In genomic region chr6:40645701-40646100, GRCm38 (mm10) we compare ENCODE assay signal across 44 mouse cellular contexts. TPM values are rescaled to one million over a fixed set of nuclear protein-coding genes. Genes with fewer than 3 reads are reported as not detected.
"Had no signal": no experiment of that assay in that cellular context is flagged by ENCODE, and none has a peak within 500 bp of the region (broad histone marks: within the 10 kb centered on the region; RNA-seq: fewer than 3 reads in every experiment).

No protein-coding gene starts in this region.

- H3K27ac ChIP-seq: heart, embryonic 10.5 days; hindbrain, embryonic 13.5 days; hindbrain, embryonic 15.5 days; hindbrain, postnatal 0 days; kidney, embryonic 15.5 days; kidney, postnatal 0 days; limb, embryonic 13.5 days; limb, embryonic 15.5 days; liver, embryonic 12.5 days; liver, embryonic 14.5 days had no signal

- H3K27me3 ChIP-seq: heart, embryonic 12.5 days; hindbrain, embryonic 13.5 days; hindbrain, embryonic 15.5 days; kidney, embryonic 15.5 days; limb, embryonic 13.5 days; limb, embryonic 15.5 days; liver, embryonic 12.5 days had no signal

- ATAC-seq: hindbrain, postnatal 0 days; liver, embryonic 12.5 days had no signal

- H3K9me3 ChIP-seq: heart, embryonic 10.5 days; heart, embryonic 12.5 days; hindbrain, embryonic 13.5 days; hindbrain, embryonic 15.5 days; kidney, embryonic 15.5 days; limb, embryonic 13.5 days; limb, embryonic 15.5 days; liver, embryonic 12.5 days had no signal

- DNase-seq: gastrocnemius, postnatal 14 days; gastrocnemius, postnatal 36 days; heart, adult 18-20 months; heart, postnatal 10 days; heart, postnatal 36 days; kidney, adult 11 months; kidney, adult 2 months; kidney, adult 9 months; kidney, postnatal 14 days; kidney, postnatal 36 days; layer of hippocampus, adult 9-11 months; layer of hippocampus, postnatal 36 days; left cerebral cortex, postnatal 4 days had no signal

- H3K9ac ChIP-seq: heart, embryonic 12.5 days; hindbrain, embryonic 13.5 days; hindbrain, embryonic 15.5 days; kidney, embryonic 15.5 days; limb, embryonic 13.5 days; limb, embryonic 15.5 days; liver, embryonic 12.5 days; liver, embryonic 14.5 days had no signal

- H3K36me3 ChIP-seq: heart, embryonic 10.5 days; heart, embryonic 12.5 days; hindbrain, embryonic 13.5 days; hindbrain, embryonic 15.5 days; kidney, embryonic 15.5 days; limb, embryonic 13.5 days; limb, embryonic 15.5 days; liver, embryonic 12.5 days had no signal

- H3K4me2 ChIP-seq: heart, embryonic 12.5 days; hindbrain, embryonic 13.5 days; hindbrain, embryonic 15.5 days; kidney, embryonic 15.5 days; limb, embryonic 13.5 days; limb, embryonic 15.5 days; liver, embryonic 12.5 days had no signal

- H3K4me3 ChIP-seq: heart, embryonic 10.5 days; heart, embryonic 12.5 days; hindbrain, embryonic 13.5 days; hindbrain, embryonic 15.5 days; kidney, embryonic 15.5 days; limb, embryonic 13.5 days; limb, embryonic 15.5 days; liver, embryonic 12.5 days had no signal

- H3K4me1 ChIP-seq: heart, embryonic 10.5 days; heart, embryonic 12.5 days; hindbrain, embryonic 13.5 days; hindbrain, embryonic 15.5 days; kidney, embryonic 15.5 days; limb, embryonic 13.5 days; limb, embryonic 15.5 days; liver, embryonic 12.5 days had no signal

RNA-seq across cellular contexts. Expression of gene Mgam, which starts 17.1 kb away (rescaled TPM):
- total RNA-seq: layer of hippocampus, adult 18-20 months; layer of hippocampus, adult 8-10 months; layer of hippocampus, postnatal 36 days; left cerebral cortex, adult 18-20 months; left cerebral cortex, postnatal 25 days had no signal
- polyA plus RNA-seq: hindbrain, embryonic 11.5 days; limb, embryonic 11.5 days had no signal

RNA-seq across cellular contexts. Expression of gene Tas2r138, which starts 32.6 kb away (rescaled TPM):
- total RNA-seq: gastrocnemius, adult 18-20 months; gastrocnemius, adult 8-10 months; gastrocnemius, postnatal 14 days; gastrocnemius, postnatal 36 days; heart, adult 18-20 months; heart, adult 8-10 months; heart, postnatal 10 days; heart, postnatal 36 days; hematopoietic stem cell, adult 5-6 weeks; hindbrain, postnatal 0 days; layer of hippocampus, adult 18-20 months; layer of hippocampus, adult 8-10 months; layer of hippocampus, postnatal 14 days; layer of hippocampus, postnatal 36 days; left cerebral cortex, adult 18-20 months; left cerebral cortex, adult 8-10 months; left cerebral cortex, postnatal 10 days; left cerebral cortex, postnatal 25 days; left cerebral cortex, postnatal 4 days; liver, adult 2 months had no signal
- polyA plus RNA-seq: gonadal fat pad, adult 2 months; heart, embryonic 10.5 days; heart, embryonic 12.5 days; heart, embryonic 14.5 days; heart, embryonic 16.5 days; hindbrain, embryonic 11.5 days; hindbrain, embryonic 13.5 days; hindbrain, embryonic 15.5 days; hindbrain, postnatal 0 days; intestine, embryonic 14.5 days; kidney, embryonic 15.5 days; kidney, postnatal 0 days; large intestine, adult 2 months; limb, embryonic 11.5 days; limb, embryonic 13.5 days; limb, embryonic 15.5 days; liver, embryonic 12.5 days; liver, embryonic 14.5 days; liver, embryonic 16.5 days had no signal
